Mouse (Mus musculus) skeletal muscle tissue, adult 2 months (tissue): ENCODE measurements around the gene Slc5a5.
"Not testable (repeated sequence)": the region's sequence is repeated elsewhere in the genome, so short reads cannot be mapped to it uniquely, and the experiment has no call there.

ENCODE experiments used
- DNase-seq: peaks from one replicate; pipeline ENCODE4 v3.0.0-alpha.2; 2012; ENCODE audit warnings: low read depth, low spot score

Gene Slc5a5

DNA sequence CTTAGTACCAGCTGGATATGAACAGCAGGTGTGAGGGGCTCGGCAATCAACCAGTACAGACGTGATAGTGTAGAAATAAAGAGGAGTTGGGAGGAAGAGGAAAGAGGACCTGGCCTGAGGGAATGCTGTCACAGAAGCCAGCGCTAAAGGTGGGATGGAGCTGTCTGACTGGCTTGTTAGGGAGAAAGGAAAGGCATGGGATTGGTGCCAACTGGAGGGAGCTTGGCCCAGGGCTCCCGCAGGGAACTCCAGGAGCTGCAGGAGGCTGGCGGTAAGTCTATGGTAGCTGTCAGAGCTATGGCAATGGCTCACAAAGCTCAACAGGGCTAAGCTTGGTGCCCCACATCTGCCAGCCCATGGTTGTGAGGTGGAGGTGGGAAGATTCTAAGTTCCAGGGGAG, 9.7 kb upstream of the Slc5a5 start:
- no peak for DNase-seq

DNA sequence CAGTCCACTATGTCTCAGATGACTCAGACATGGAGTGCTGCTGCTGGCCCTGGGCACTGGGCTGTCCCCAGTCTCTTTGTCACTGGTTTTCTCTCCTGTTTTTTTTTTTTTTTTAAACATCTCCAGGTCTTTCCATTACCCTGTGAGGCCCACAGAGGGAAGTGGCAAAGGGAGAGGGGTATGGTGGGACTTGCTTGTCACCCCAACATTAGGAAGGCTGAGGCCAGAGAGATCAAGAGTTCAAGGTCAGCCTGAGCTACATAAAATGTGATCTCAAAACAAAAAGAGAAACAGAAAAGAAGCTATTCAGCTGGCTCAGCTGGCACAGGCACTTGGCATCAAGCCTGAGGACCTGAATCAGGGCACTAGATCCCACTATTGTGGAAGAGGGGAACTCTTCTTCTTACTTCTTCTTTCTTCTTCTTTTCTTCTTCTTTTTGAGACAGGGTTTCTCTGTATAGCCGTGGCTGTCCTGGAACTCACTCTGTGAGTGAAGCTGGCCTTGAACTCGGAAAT, 8.4 kb upstream of the Slc5a5 start:
- DNase-seq = no peak

DNA sequence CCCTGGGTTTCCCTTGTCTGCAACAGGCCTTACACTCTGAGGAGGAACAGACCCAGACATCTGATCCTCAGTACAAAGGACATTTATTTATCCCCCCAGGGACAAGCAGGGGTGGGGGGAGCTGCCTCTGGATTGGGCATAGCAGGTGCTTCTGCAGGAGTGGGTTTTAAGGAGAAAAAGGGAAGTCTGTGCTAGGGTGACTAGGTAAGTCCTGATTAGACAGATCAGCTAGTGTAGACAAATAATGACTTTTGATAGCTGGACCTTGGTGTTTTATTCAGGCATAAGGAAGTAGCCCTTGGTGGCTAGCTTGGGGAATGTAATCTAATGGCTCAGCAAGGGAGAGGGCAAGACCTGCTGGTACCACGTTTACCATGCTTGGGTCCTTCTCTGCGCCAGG, 6.7 kb upstream of the Slc5a5 start:
- DNase-seq = no peak

DNA sequence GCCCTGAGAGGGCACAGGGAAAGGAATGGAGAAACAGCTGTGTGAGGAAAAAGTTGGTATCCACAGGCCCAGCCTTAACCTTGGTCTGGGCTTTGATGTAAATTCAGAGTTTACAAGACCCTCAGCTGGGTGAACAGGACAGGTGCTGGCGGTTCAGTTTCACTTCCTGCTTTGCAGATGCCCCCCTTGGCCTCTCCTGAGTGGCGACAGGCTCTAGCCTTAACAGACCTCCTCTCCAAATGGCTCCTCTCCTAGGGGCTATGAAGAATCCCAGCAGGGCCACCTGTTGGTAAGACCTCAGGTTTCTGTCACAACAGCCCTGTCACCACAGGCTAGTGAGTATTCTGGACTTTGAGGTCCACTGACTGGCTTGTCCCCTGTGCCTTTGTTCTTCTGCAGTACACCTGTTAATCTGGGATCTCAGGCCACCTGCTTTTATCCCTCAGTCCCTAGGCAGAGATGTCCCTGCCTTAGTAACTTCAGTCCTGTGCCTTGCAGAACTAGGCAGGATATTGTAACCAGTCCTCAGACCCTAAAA, 6.2 kb upstream of the Slc5a5 start:
- no peak for DNase-seq

DNA sequence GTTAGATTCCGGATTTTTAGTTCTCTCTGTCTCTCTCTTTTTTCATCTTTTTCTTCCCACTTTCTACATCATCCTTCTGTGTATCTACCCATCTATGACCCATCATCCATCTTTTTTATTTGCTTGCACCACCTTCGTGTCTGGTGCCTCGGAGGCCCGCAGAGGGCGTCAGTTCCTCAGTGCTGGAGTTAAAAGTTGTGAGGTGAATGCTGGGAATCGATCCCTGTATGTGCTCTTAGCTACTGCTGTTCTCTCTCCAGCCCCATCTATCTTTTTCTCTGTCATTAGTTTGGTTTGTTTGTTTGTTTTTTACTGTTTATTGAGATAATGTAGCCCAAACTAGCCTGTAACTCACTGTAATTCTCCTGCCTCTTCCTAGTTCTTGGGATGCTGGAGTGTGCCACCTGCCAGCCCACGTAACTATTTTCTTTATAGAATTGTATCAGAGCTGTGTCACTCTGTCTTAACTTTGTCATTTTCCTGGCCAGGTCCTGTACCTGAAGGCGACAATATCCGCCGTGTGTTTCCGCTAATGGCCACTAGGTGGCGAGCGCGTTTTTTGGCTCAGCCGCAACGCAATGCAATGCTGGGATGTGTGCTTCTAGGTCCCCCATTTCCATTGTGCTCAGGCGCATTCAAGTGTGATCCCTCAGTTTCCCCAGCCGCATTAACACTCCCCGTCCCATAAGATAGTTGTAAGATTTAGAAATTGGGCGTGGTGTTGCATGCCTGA, 5.3 kb upstream of the Slc5a5 start:
- peak; percentile 65 for DNase-seq

DNA sequence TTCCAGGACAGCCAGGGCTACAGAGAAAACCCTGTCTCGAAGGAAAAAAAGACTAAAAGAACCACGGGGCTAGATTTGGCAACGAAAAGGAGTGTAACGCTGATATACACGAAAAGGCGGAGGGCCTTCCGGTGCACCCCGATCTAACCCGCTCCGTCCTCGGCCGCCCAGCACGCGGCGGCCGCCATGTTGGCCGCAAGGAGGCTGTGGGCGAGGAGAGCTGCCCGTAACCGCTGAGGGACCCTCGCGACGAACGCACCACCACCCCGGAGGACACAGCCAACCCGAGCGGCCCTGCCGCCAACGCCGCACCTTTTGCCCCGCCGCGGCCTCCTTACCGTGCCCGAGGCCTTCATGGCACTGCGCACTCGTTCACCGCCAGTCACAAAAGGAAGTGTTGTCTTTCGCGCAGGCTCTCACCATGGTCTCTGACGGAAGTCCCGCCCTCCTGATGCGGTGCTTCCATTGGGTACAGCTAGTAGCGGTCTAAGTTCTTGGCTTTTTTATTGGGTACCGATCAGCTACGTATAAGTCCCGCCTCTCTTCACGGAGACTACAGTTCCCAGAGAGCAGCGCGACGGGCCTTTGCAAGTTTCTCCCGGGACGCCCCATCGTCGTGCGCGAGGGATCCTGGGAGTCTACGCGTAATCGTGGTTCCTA, 4.6 kb upstream of the Slc5a5 start, which contains the start of gene Rpl18a:
Rpl18a (minus strand) TSS at position 392 of the 660 bp plus-strand sequence.
- peak; percentile 99 for DNase-seq

DNA sequence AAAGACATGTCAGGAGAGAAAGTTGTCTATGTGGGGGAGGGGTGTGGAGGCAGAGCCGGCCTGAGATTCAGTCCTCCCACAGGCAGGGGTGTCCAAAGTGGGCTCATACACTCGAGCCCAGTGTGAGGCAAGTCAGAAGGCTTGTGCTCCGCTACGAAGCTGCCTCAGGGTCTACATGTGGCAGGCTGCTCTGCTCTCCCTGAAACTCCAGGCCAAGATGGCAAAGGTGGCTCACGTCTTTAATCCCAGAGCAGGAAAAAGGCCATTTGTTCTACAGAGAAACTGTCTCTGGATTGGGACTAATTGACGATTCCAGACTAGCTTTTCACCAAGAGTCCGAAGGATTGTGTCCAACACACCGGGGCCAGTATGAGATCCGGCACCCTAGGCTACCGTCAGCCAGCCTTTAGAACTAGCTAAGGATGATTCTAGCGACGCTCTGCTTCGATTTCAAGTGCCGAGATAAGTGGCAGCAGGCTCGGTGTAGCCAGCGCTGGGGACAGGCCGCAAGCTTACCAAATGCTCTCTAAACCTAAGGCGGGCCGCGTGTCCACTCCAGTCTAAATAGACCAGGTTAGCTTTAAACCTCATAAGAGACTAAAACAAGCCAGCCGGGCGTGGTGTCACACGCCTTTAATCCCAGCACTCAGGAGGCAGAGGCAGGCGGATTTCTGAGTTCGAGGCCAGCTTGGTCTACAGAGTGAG, 3.9 kb upstream of the Slc5a5 start:
- DNase-seq = no peak

DNA sequence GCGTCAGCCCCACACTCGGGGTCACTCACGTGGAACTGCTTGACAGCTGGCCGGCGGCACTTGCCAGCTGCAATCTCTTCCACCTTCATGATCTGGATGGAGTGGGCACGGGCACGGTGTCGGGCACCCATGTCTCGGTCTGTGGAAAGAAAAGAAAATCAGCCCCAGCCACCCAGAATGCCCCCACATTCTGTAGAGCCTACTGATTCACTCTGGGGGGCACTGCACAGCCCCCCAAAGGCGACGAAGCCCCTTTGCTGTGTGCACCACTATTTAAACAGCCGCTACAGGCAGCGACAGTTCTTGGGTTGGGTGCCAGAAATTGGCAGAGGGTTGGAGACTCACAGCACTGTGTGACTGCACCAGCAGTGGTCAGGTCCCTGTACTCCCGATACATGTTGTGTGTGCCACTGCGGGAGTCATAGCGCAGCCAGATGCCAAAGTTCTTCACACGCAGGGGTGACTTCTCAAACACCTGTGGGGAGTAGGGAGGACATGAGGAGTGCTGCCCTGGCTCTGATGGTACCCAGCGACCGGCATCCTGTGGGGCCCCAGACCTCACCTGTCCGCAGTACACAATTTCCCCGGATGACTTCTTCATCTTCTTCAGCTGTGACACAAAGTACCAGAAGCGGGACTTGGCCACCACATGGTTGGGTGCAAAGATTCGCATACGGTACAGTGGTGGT, 3.2 kb upstream of the Slc5a5 start:
- DNase-seq = not testable (repeated sequence)

DNA sequence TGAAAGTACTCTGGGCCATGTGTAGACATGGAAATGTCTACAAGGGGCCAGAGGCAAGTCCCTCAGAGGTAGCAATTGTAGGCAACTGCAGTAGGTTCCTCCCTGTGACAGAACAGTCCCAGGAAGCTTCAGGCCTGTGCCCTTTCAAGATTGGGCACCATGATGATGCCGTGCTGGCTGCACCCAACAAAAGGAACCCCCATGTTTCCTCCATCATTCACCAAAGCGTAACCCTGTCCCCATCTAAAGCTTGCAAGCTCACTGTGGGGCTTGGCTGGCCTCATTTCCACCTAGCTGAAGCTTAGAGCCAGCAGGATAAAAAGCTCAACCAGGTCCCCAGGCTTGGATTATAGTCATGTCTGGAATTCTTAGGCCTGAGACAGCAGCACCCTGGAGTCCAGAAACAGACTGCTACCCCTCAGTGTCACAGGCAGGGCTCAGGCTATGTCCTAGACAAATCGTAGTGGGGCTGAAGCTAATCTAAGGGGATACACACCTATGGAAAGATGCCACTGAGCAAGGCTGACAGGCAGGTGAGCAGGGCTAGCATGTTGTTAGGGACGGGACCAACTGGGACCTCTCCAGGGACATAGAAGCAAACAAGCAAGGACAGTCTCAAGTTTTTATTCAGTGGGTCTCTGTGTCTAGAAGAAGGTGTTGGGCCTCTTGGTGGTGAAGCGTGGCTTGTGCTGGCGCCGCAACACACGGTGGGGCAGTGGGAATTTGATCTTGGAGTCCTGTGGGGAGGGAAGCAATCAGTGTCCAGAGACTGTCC, 2.4 kb upstream of the Slc5a5 start:
- no peak for DNase-seq

DNA sequence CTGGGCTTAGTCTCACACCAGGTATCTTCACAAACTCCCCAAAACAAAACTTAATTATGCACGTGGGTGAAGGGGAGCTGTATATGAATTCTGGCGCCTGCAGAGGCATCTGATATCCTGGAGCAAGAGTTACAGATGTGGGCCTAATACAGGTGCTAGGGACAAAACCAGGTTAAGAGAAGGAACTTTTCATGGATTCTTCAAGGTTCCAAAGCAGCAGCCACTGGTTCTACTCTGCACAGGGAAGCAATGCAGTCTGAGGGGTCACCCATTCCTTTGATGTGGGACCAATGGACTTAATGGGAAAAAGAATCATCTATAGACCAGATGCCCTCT, 1.8 kb upstream of the Slc5a5 start:
- no peak for DNase-seq

DNA sequence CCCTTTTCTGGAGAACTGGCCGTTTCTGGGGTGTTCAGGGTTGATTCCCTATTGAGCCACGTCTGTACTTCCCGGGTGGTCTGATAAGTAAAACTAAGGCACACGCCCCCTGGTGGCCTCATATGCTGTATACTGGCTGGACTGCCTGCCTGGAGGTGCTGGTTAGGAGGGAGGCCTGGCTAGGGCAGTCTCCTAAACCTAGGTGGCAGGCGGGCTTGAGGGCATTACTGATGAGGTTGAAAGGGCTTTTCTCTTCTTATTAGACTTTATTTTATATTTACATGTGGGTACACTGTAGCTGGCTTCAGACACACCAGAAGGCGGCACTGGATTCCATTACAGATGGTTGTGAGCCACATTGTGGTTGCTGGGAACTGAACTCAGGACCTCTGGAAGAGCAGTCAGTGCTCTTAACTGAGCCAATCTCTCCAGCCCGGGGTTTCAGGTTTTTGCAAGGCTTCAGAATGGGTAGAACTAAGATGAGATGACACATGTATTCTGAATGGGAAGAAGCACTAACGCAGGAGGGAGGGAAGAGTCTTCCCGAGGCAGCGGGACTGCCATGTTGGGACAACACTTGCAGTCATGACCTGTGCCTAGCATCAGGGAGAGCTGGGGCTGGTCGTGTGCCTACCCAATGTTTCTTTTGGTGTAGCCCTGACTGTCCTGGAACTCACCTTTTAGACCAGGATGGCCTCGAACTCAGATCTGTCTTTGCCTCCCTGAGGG, 1.3 kb upstream of the Slc5a5 start:
- no peak for DNase-seq

DNA sequence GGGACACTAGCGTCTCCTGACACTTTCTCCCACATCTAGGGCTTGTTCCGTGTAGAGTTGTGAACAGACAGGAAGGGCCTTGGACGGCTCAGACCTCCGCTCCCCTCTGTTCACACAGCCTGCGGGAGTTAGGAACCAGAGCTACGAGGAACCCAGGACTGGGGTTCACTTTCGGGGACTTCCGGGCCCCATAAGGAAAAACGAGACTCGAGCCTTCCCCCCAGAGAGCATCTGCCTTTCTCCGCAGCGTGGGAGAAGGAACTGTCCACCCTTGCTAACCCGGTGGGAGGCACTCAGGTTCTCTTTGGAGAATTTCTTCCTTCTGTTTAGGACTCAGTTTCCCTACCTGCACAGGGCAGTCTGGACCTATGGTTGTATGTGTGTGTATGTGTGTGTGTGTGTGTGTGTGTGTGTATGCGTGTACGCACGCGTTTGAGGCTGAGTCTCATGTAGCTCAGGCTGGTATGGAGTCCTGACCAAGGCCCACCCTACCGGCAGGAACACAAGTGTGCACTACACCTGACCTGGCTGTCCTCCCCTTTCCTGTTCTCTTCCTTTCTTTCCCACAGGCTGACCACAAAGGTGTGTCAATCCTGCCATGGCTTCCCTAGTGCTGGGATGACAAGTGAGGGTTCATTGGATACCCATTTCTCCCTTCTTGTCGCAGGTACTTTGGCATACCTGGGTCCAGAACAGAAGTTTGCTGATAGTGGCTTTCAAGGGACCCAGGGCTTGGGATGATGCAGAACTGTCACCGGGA, 519 bp upstream of the Slc5a5 start:
- no peak for DNase-seq

DNA sequence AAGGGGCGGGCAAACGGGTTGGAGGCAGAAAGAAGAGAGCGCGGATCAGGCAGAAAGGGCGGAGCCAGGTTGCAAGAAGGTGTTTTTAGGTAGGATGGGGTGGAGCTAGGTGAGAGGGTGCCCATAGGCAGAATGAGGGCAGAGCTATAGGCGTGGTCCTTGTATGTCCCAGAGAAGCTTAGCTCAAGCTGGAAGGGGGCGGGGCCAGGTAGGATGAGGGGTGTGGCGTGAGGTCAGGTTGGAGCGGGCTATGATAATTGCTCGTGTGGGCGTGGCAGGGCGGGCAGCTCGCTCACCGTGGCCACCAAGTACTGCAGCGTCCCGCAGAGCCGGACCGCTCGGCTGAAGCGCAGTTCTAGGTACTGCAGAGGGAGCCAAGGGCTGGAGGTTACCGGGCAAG, 1.2 kb downstream of the Slc5a5 start:
- no peak for DNase-seq

DNA sequence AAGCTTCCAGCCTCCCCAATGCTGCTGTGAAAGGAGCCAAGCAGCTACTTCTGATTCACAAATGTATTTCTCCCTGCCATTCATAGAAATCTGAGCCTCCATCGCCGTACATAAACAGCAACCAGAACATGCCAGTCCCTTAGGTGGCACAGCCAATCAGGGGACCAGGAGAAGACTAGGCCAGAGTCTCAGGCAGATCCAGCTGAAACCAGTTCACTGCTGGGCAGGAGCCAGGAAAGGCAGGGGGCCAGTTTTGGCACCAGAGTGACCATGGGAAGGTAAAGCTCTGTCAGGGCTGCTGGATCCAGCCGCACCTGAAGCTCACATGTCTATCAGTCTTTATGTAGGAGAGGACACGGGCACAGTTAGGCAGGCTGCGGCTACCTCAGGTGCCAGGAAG, 1.9 kb downstream of the Slc5a5 start:
- DNase-seq = no peak

DNA sequence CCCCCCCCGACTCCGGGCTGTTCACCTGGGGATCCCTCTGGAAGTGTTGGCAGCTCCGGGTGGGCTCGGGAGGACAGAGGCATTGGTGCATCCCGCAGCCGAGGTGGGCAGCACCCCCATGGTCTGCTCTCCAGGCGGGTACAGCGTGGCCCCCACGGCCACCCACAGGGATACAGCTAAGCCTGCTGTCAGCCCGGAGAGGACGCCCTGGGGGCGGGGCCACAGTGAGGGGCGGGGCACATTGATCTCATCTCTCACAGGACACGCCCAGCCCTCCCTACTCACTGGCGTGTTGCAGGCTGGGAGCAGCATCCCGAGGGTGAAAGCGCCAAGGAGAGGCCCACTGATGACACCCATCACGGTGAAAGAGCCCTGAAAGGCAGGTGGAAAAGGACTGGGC, 4.9 kb downstream of the Slc5a5 start:
- DNase-seq = no peak

DNA sequence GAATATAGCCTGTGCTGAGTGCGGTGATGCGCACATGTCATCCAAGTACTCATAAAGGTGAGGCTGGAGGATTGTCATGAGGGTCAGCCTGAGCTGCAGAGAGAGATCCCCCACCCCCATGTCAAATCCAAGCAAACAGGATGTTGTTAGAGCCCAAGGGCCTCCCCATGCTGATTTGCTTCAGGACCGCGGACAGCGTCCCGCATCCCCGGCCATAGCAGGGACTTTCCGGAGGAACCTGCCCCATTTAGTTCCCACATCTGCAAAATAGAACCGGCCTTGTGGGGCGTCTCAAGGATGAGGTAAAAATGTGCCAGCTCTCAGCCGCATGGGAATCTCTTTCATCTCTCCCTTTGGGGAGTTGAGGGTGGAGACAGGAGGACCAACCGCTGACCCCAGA, 6.9 kb downstream of the Slc5a5 start:
- no peak for DNase-seq

DNA sequence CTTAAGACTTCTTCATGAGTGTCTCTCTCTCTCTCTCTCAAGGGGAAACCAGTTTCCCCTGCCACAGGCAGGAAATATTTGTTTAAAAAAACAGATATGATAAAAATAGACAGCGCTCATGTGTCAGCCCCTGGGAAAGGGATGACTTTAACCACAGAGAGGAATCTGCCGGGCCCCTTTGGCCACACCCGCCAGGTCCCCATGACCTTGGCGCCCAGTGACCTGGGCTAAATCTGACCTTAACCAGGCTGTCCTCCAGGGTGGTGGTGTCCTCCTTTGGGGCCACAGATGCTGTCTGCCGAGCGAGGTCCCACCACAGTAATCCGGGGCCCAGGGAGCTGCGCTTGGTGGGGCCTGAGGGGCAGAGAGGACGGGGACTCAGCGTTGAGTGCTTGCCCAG, 7.9 kb downstream of the Slc5a5 start:
- no peak for DNase-seq

DNA sequence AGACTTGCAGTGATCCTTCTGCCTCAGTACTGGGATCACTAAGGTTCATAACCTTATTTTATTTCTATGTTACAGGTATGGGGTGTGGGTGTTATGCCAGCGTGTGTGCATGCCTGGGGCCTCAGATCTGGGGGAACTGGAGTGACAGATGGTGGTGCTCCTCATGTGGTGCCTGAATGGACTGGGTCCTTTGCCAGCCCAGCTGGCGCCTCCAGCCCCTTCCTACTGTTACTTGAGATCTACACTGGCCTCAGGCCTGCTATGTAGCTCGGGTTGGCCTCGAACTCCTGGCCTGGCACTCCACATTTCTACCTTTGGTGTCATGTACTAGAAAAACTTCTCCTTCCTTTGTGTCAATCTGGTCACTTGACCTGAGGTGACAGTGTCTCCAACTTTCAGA, 8.4 kb downstream of the Slc5a5 start:
- no peak for DNase-seq

DNA sequence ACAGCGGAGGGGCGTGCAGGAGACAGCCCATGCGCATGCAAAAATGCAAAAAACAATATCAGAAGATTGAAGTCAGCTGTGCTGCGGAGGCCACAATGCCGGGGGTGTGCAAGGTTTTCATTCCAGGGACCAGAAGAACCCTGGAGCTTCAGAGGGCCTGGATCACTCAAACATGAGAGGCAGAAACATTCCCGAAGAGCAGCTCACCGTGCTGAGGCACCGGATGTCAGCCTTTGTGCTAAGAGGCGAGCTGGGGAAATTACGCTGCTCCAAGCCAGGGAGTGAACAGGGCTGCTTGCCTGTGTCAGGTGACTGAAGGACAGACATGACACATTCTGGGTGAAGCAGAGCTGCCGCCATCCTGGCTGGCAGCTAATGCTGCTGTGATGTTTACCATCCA, 12.0 kb downstream of the Slc5a5 start:
- DNase-seq = no peak

DNA sequence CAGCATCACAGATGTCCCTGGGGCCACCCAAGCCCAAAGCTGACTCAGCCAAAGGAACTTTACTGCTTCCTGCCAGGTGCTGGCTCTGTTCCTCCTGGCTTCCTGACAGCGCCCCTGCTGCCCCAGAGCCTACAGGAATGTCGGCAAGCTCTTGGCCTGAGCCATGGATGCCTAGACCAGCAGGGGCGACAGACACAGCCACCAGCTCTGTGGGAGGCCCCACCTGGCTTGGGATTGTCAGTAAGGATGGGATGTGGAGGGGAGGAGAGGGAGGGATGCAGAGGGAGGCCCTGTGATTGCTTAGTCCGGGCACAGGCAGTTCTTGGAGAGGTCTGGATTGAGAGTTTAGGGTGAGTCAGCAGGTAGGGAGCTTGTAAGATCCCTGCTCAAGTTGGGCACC, 12.4 kb downstream of the Slc5a5 start:
- DNase-seq = no peak
